Mouse (Mus musculus) stomach, embryonic 16.5 days (tissue): Measurements from ENCODE around the gene Rfc4. TPM values are rescaled to one million over a fixed set of nuclear protein-coding genes. Genes with fewer than 3 reads are reported as not detected.

Experiments used
- ATAC-seq: fragments of 200-750 bp; cut with Nextera tagmentation; 2 replicates; pipeline ENCODE4 v1.8.0; 2017; ENCODE audit warnings: moderate number of reproducible peaks, moderate TSS enrichment; ENCODE audit not compliant: insufficient read depth, low FRiP score
- H3K27ac ChIP-seq: fragments of 300-500 bp; sonication (generic); 2 replicates; pipeline ENCODE4 v1.5.1; 2014; ENCODE audit warnings: low read length
- H3K27me3 ChIP-seq: fragments of 300-500 bp; sonication (generic); 2 replicates; pipeline ENCODE4 v1.6.1; 2014; ENCODE audit warnings: low read length, control low read depth, mixed read lengths; ENCODE audit not compliant: control insufficient read depth, insufficient read depth
- H3K36me3 ChIP-seq: fragments of 300-500 bp; sonication (generic); 2 replicates; pipeline ENCODE4 v1.6.1; 2014; ENCODE audit warnings: low read length; ENCODE audit not compliant: control insufficient read depth, insufficient read depth
- H3K4me1 ChIP-seq: fragments of 300-500 bp; sonication (generic); 2 replicates; pipeline ENCODE4 v1.6.1; 2014; ENCODE audit warnings: low read length, control low read depth, mixed read lengths; ENCODE audit not compliant: control insufficient read depth, insufficient read depth
- H3K4me2 ChIP-seq: fragments of 300-500 bp; sonication (generic); 2 replicates; pipeline ENCODE4 v1.6.1; 2014; ENCODE audit warnings: low read depth, low read length, mixed read lengths
- H3K4me3 ChIP-seq: fragments of 300-500 bp; sonication (generic); replicated peaks from 2 replicates; pipeline ENCODE4 v1.5.1; 2014; ENCODE audit warnings: mild to moderate bottlenecking, low read length
- H3K9ac ChIP-seq: fragments of 300-500 bp; sonication (generic); 2 replicates; pipeline ENCODE4 v1.6.1; 2014; ENCODE audit warnings: low read length
- H3K9me3 ChIP-seq: fragments of 300-500 bp; sonication (generic); replicated peaks from 2 replicates; pipeline ENCODE4 v1.6.1; 2016; ENCODE audit warnings: low read length, control low read depth; ENCODE audit not compliant: control insufficient read depth
- WGBS: fragments of 180-500 bp; shearing (Covaris S2); extraction: QIAGEN DNeasy Blood & Tissue Kit; methylation state at CpG from one replicate; pipeline ENCODE4 v1.1.7; 2014; 5-methylcytosine and 5-hydroxymethylcytosine counted together
- polyA plus RNA-seq: library from polyadenylated mRNA; unstranded; fragments of >200 nt; fragmentation: Nextera tagmentation; extraction: Ambion mirVana; gene quantifications from 2 replicates; pipeline ENCODE4 v1.2.1, GENCODE M21; 2015

Gene Rfc4
- polyA plus RNA-seq, 1 experiment from 2014 or later: 93.7 TPM

- H3K27ac ChIP-seq: no peak overlapping the region
- no peak overlapping the region for H3K4me2 ChIP-seq
- H3K9me3 ChIP-seq: no peaks in the 10 kb centered on the region
- no peak overlapping the region for H3K4me3 ChIP-seq
- H3K27me3 ChIP-seq: no peaks in the 10 kb centered on the region
- no peak overlapping the region for H3K9ac ChIP-seq
- no peak for ATAC-seq
- no peaks in the 10 kb centered on the region for H3K36me3 ChIP-seq
- no peaks in the 10 kb centered on the region for H3K4me1 ChIP-seq
- 72% methylated on average over 5 of the region's 5 CpGs for WGBS
Measured at GRCm38 (mm10) chr16:23145211-23145610, 17.7 kb upstream of the Rfc4 start.

DNA sequence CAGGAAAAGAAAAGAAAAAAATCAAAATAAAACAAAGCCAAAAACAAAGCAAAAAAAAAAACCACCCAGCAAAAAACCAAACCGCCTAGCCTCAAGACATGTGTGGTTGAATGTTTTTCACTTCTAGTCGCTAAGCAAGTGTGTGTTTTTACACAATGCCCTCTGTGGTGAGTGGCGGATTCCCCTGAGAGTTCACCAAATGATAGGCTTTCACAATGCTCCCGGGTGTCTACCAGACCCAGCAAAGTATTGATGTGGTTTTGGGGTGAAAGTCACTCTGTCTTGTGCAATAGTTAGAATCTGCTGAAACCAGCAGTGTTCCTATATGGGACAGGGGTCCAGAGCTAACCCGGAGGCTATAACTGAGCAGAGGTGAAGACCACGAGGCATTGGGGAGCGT, 16.8 kb upstream of the Rfc4 start:
- H3K4me3 ChIP-seq: no peak overlapping the region
- no peaks in the 10 kb centered on the region for H3K4me1 ChIP-seq
- H3K4me2 ChIP-seq: no peak overlapping the region
- H3K27ac ChIP-seq: no peak overlapping the region
- H3K36me3 ChIP-seq: no peaks in the 10 kb centered on the region
- no peak for ATAC-seq
- H3K9me3 ChIP-seq: no peaks in the 10 kb centered on the region
- WGBS: 79% methylated on average over 7 of the region's 7 CpGs
- no peaks in the 10 kb centered on the region for H3K27me3 ChIP-seq
- H3K9ac ChIP-seq: no peak overlapping the region

DNA sequence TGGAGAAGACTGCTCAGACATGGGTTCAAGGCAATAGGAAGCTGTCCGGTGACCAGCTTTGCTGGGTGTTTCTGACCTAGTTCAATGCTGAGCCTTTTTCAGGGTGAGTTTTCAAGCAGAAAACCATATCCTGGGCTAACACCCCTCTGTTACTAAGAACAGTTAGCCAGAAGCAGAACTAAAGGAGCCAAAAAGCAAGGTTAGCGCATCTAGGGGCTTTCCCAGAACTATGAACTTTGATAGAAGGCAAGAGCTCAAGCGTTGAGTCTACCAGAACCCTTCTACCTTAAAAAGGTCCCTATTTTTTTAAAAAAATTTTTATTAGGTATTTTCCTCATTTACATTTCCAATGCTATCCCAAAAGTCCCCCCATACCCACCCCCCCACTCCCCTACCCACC, 13.4 kb upstream of the Rfc4 start:
- no peaks in the 10 kb centered on the region for H3K36me3 ChIP-seq
- no peak overlapping the region for H3K9ac ChIP-seq
- H3K4me1 ChIP-seq: no peaks in the 10 kb centered on the region
- no peaks in the 10 kb centered on the region for H3K27me3 ChIP-seq
- 91% methylated on average over 3 of the region's 3 CpGs for WGBS
- no peaks in the 10 kb centered on the region for H3K9me3 ChIP-seq
- no peak overlapping the region for H3K4me2 ChIP-seq
- ATAC-seq: no peak
- H3K27ac ChIP-seq: no peak overlapping the region
- no peak overlapping the region for H3K4me3 ChIP-seq

GRCm38 (mm10) chr16:23136406-23136970, 9.0 kb upstream of the Rfc4 start:
- no peak overlapping the region for H3K27ac ChIP-seq
- H3K9ac ChIP-seq: no peak overlapping the region
- H3K4me1 ChIP-seq: no peaks in the 10 kb centered on the region; the same call in 1 of the 2 replicates
- H3K27me3 ChIP-seq: no peaks in the 10 kb centered on the region
- H3K36me3 ChIP-seq: no peaks in the 10 kb centered on the region
- ATAC-seq: no peak
- WGBS: 61% methylated on average over 4 of the region's 4 CpGs
- no peak overlapping the region for H3K4me3 ChIP-seq
- no peak overlapping the region for H3K4me2 ChIP-seq
- H3K9me3 ChIP-seq: no peaks in the 10 kb centered on the region

- Histone ChIP-seq H3K4me3 (no peak overlapping the region), H3K9me3 (no peaks in the 10 kb centered on the region), H3K27ac (no peak overlapping the region), H3K9ac (peak overlapping the region; percentile 48; the same call in 1 of the 2 replicates), H3K36me3 (no peaks in the 10 kb centered on the region), H3K27me3 (no peaks in the 10 kb centered on the region), H3K4me1 (no peaks in the 10 kb centered on the region; the same call in 1 of the 2 replicates), H3K4me2 (peak overlapping the region; percentile 15; the same call in 1 of the 2 replicates)
- 18% methylated on average over 11 of the region's 11 CpGs for WGBS
- no peak for ATAC-seq
Measured at GRCm38 (mm10) chr16:23135421-23136149, 8.0 kb upstream of the Rfc4 start.

- WGBS: 96% methylated on average over 1 of the region's 1 CpGs
- no peak overlapping the region for H3K9ac ChIP-seq
- H3K27ac ChIP-seq: no peak overlapping the region
- H3K4me2 ChIP-seq: no peak overlapping the region
- H3K36me3 ChIP-seq: no peaks in the 10 kb centered on the region
- no peaks in the 10 kb centered on the region for H3K27me3 ChIP-seq
- H3K9me3 ChIP-seq: no peaks in the 10 kb centered on the region
- H3K4me1 ChIP-seq: peaks cover 7% of the 10 kb centered on the region
- H3K4me3 ChIP-seq: no peak overlapping the region
- no peak for ATAC-seq
Measured at GRCm38 (mm10) chr16:23132336-23132735, 4.8 kb upstream of the Rfc4 start.

DNA sequence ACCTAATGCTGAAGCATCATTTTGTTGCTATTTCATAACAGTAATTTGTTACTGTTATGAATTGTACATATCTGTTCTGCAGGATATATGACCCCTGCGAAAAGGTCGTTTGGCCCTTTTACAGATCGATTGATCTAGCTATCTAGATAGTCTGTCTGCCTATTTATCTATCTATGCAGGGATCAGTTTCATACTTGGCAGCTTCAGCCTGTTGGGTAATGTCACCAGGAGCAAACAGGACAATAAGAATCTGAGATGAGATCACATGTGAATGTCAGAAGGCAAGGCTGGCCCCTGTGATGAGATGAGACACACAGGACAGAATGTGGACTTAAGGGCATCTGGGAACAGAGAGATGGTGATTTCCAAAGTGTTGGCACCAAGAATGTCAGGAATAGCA, 2.8 kb upstream of the Rfc4 start:
- no peaks in the 10 kb centered on the region for H3K36me3 ChIP-seq
- 85% methylated on average over 3 of the region's 3 CpGs for WGBS
- H3K4me3 ChIP-seq: no peak overlapping the region
- ATAC-seq: no peak
- no peaks in the 10 kb centered on the region for H3K27me3 ChIP-seq
- no peak overlapping the region for H3K4me2 ChIP-seq
- no peak overlapping the region for H3K27ac ChIP-seq
- no peak overlapping the region for H3K9ac ChIP-seq
- H3K4me1 ChIP-seq: peaks cover 13% of the 10 kb centered on the region
- no peaks in the 10 kb centered on the region for H3K9me3 ChIP-seq

GRCm38 (mm10) chr16:23127311-23127672, 245 bp downstream of the Rfc4 start:
- no peak for ATAC-seq
- Histone ChIP-seq H3K4me1 (peaks cover 13% of the 10 kb centered on the region), H3K9ac (peak overlapping the region; percentile 90), H3K27me3 (no peaks in the 10 kb centered on the region), H3K4me3 (peak overlapping the region; percentile 77), H3K4me2 (peak overlapping the region; percentile 79), H3K27ac (peak overlapping the region; percentile 98; the same call in 1 of the 2 replicates), H3K36me3 (peaks cover 3% of the 10 kb centered on the region; the same call in 1 of the 2 replicates), H3K9me3 (no peaks in the 10 kb centered on the region)
- WGBS: 0% methylated on average over 4 of the region's 4 CpGs

GRCm38 (mm10) chr16:23124398-23124797, 3.1 kb downstream of the Rfc4 start:
- H3K9ac ChIP-seq: no peak overlapping the region
- no peaks in the 10 kb centered on the region for H3K9me3 ChIP-seq
- no peak overlapping the region for H3K4me3 ChIP-seq
- 85% methylated on average over 4 of the region's 4 CpGs for whole genome bisulfite sequencing
- no peak overlapping the region for H3K27ac ChIP-seq
- no peaks in the 10 kb centered on the region for H3K27me3 ChIP-seq
- no peak overlapping the region for H3K4me2 ChIP-seq
- H3K36me3 ChIP-seq: peaks cover 8% of the 10 kb centered on the region; the same call in 1 of the 2 replicates
- no peak for ATAC-seq
- peaks cover 13% of the 10 kb centered on the region for H3K4me1 ChIP-seq
